Mouse (Mus musculus) embryonic facial prominence, embryonic 11.5 days (tissue): ENCODE measurements around the gene Krt13. TPM values are rescaled to one million over a fixed set of nuclear protein-coding genes. Genes with fewer than 3 reads are reported as not detected.

Source experiments
- ATAC-seq: fragments of 200-750 bp; cut with Nextera tagmentation; replicated peaks from 2 replicates; pipeline ENCODE4 v1.8.0; 2017; ENCODE audit warnings: low read depth; ENCODE audit not compliant: insufficient number of reproducible peaks, low FRiP score, low TSS enrichment
- DNase-seq: peaks from one replicate; pipeline ENCODE4 v3.0.0-alpha.2; 2015; ENCODE audit warnings: low spot score
- H3K27ac ChIP-seq: fragments of 300-500 bp; sonication (generic); replicated peaks from 2 replicates; pipeline ENCODE4 v1.5.1; 2014; ENCODE audit warnings: mild to moderate bottlenecking, low read depth, low read length, control low read depth
- H3K27me3 ChIP-seq: fragments of 300-500 bp; sonication (generic); 2 replicates; pipeline ENCODE4 v1.6.1; 2014; ENCODE audit warnings: mild to moderate bottlenecking, low read length, moderate library complexity, mixed read lengths; ENCODE audit not compliant: control insufficient read depth, insufficient read depth
- H3K36me3 ChIP-seq: fragments of 300-500 bp; sonication (generic); replicated peaks from 2 replicates; pipeline ENCODE4 v1.6.1; 2014; ENCODE audit warnings: low read depth, mild to moderate bottlenecking, low read length, moderate library complexity, mixed read lengths; ENCODE audit not compliant: control insufficient read depth, insufficient read depth
- H3K4me1 ChIP-seq: fragments of 300-500 bp; sonication (generic); 2 replicates; pipeline ENCODE4 v1.6.1; 2014; ENCODE audit warnings: low read length, mixed read lengths; ENCODE audit not compliant: control insufficient read depth, insufficient read depth
- H3K4me2 ChIP-seq: fragments of 300-500 bp; sonication (generic); 2 replicates; pipeline ENCODE4 v1.6.1; 2014; ENCODE audit warnings: low read depth, mild to moderate bottlenecking, control low read depth, low read length, moderate library complexity
- H3K4me3 ChIP-seq: fragments of 300-500 bp; sonication (generic); 2 replicates; pipeline ENCODE4 v1.5.1; 2014; ENCODE audit warnings: low read depth, low read length, control low read depth
- H3K9ac ChIP-seq: fragments of 300-500 bp; sonication (generic); replicated peaks from 2 replicates; pipeline ENCODE4 v1.6.1; 2014; ENCODE audit warnings: mild to moderate bottlenecking, control low read depth, low read length
- H3K9me3 ChIP-seq: fragments of 300-500 bp; sonication (generic); replicated peaks from 2 replicates; pipeline ENCODE4 v1.6.1; 2016; ENCODE audit warnings: mild to moderate bottlenecking, low read length, inconsistent platforms, mixed read lengths; ENCODE audit not compliant: control insufficient read depth
- WGBS: fragments of 180-500 bp; shearing (Covaris S2); extraction: QIAGEN DNeasy Blood & Tissue Kit; methylation state at CpG from one replicate; pipeline ENCODE4 v1.1.7; 2014; 5-methylcytosine and 5-hydroxymethylcytosine counted together
- polyA plus RNA-seq: library from polyadenylated mRNA; unstranded; fragments of >200 nt; fragmentation: Nextera tagmentation; extraction: Ambion mirVana; gene quantifications from 2 replicates; pipeline ENCODE4 v1.2.1, GENCODE M21; 2014

Gene Krt13
- polyA plus RNA-seq, 1 experiment from 2014 or later, result not detected

DNA sequence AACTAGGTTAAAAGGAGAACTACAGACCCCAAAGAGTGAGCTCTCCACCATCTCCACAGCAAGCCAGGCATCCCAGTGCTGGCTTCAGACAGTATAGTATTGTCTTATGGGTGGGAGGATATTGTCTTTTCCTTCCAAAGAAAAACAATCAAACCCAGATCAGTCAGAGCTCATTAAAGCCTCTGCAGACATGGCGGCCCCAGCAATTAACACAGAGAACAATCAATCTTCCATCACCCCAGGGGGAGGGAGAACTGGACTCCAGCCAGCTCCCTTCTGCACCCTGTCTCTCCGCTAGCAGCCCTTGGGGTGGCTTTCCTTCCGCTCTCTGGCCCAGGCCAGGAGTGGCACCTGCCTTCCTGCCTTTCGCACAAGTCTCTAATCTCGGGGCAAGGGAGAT is 16.3 kb upstream of the Krt13 start:
- Histone ChIP-seq H3K4me1 (no peaks in the 10 kb centered on the region; the same call in 1 of the 2 replicates), H3K4me3 (no peak overlapping the region), H3K27ac (no peak overlapping the region), H3K36me3 (no peaks in the 10 kb centered on the region), H3K9ac (no peak overlapping the region), H3K9me3 (no peaks in the 10 kb centered on the region), H3K27me3 (no peaks in the 10 kb centered on the region), H3K4me2 (no peak overlapping the region)
- 42% methylated on average over 5 of the region's 5 CpGs for WGBS
- DNase-seq (no peak), ATAC-seq (no peak)

- no peak overlapping the region for H3K27ac ChIP-seq
Observed at GRCm38 (mm10) chr11:100136559-100136958, 15.2 kb upstream of the Krt13 start.

GRCm38 (mm10) chr11:100135731-100136130 is 14.4 kb upstream of the Krt13 start, which contains the start of gene Krt15:
Gene Krt15 (minus strand): TSS chr11:100135928.
- Histone ChIP-seq H3K36me3 (no peaks in the 10 kb centered on the region), H3K9me3 (no peaks in the 10 kb centered on the region), H3K9ac (no peak within 1 kb of the TSS), H3K4me1 (no peaks in the 10 kb centered on the region; the same call in 1 of the 2 replicates), H3K27me3 (no peaks in the 10 kb centered on the region), H3K4me3 (no peak within 1 kb of the TSS), H3K4me2 (no peak within 1 kb of the TSS), H3K27ac (no peak within 1 kb of the TSS)
- no peak for DNase-seq
- ATAC-seq, result no peak
- WGBS, result 57% methylated on average over 7 of the region's 7 CpGs

More at GRCm38 (mm10) chr11:100136559-100136958, 15.2 kb upstream of the Krt13 start:
- H3K4me1 ChIP-seq, result no peaks in the 10 kb centered on the region; the same call in 1 of the 2 replicates
- H3K9me3 ChIP-seq, result no peaks in the 10 kb centered on the region
- H3K9ac ChIP-seq, result no peak overlapping the region
- no peak overlapping the region for H3K4me2 ChIP-seq
- H3K36me3 ChIP-seq, result no peaks in the 10 kb centered on the region
- WGBS, result 52% methylated on average over 5 of the region's 5 CpGs
- ATAC-seq (no peak), DNase-seq (no peak)
- no peak overlapping the region for H3K4me3 ChIP-seq
- H3K27me3 ChIP-seq, result no peaks in the 10 kb centered on the region

DNA sequence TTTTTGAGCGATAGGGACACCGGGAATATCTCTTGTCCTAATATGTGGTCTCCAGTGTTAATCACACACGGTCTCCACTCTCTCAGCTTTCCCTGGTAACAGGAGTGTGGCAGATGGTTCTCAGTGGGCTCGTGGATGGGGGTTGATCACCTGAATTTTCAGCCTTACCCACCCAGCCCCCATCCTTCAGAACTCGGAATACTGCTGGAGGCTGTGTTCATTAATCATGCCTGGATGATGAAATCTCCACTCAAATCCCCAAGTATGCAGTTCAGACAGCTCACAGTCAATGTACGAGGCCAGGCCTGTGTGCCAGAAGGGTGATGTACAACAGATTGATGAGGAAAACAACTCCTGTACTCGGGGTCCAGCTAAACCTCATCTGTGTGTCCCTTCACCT is 3.5 kb upstream of the Krt13 start:
- no peak for DNase-seq
- ATAC-seq, result no peak
- Histone ChIP-seq H3K4me3 (no peak overlapping the region), H3K27me3 (no peaks in the 10 kb centered on the region), H3K4me1 (no peaks in the 10 kb centered on the region), H3K27ac (no peak overlapping the region), H3K9ac (no peak overlapping the region), H3K9me3 (no peaks in the 10 kb centered on the region), H3K36me3 (no peaks in the 10 kb centered on the region), H3K4me2 (no peak overlapping the region)
- WGBS, result 87% methylated on average over 7 of the region's 7 CpGs

DNA sequence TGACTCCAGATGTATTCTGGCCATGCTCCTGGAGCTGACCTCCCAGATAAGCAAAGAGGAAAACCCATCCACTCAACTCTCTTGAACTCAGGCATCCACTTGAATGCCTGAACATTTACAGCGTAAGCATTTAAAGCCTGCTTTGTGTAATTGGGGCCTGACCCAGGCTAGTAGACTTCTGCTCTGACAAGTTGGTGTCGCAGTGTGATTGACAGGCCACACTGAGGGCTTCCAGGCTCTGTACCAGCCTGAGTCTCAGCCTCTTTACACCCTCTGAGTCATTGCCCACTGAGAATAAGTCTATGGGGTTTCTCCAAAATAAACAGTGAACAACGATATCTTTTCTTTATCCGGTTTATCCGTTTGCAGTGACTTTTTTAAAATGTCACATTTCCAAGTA is 1.0 kb downstream of the Krt13 start:
- Histone ChIP-seq H3K4me3 (no peak overlapping the region), H3K27ac (no peak overlapping the region), H3K4me2 (no peak overlapping the region), H3K9ac (no peak overlapping the region), H3K36me3 (no peaks in the 10 kb centered on the region), H3K27me3 (no peaks in the 10 kb centered on the region), H3K9me3 (no peaks in the 10 kb centered on the region), H3K4me1 (no peaks in the 10 kb centered on the region)
- no peak for ATAC-seq
- no peak for DNase-seq
- WGBS, result 84% methylated on average over 5 of the region's 5 CpGs

- no peaks in the 10 kb centered on the region for H3K36me3 ChIP-seq
- H3K4me3 ChIP-seq, result no peak overlapping the region
- no peak overlapping the region for H3K9ac ChIP-seq
- H3K27me3 ChIP-seq, result no peaks in the 10 kb centered on the region
- H3K27ac ChIP-seq, result no peak overlapping the region
- no peaks in the 10 kb centered on the region for H3K9me3 ChIP-seq
- ATAC-seq (no peak), DNase-seq (no peak)
- no peak overlapping the region for H3K4me2 ChIP-seq
- WGBS, result 71% methylated on average over 2 of the region's 2 CpGs
- no peaks in the 10 kb centered on the region for H3K4me1 ChIP-seq
Observed at GRCm38 (mm10) chr11:100113742-100114029, 7.7 kb downstream of the Krt13 start.

DNA sequence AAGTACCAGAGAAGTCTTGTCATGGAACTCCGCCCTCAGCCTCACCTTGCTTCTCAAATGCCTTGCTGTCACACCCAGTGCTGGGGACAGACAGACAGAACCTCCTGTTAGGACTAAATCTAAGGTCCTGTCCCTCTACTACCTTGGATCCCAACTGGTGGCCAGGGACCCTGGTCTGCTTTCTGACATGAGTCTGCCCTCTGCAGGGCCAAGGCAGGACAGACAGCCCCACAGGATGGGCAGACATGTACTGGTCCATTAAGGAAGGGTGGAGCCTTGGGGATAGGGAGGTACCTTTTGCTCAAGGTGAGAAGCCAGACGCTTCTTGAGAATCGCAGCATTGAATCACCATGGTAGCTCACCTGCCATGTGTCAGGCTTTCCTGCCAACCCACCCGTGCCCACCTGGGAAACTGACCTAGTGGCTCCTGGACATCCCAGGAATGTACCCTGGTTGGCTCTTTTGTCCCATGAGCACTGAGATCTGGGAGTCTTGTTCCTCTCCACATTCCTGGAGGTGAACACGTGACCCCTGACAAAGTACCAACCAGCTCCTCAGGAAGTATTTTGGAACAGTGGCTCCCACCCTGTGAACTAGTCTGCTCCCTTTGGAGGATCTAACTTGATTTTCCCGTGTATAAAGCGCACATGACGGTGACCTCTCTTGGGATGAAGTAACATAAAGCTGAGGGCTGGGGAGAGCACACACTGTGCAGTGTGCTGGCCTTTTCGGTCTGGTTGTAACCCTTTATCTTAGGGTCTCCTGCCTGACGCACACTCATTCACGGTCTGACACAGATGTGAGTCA is 8.2 kb downstream of the Krt13 start:
- ATAC-seq (no peak), DNase-seq (no peak)
- Histone ChIP-seq H3K4me3 (no peak overlapping the region), H3K9ac (no peak overlapping the region), H3K27ac (no peak overlapping the region), H3K9me3 (no peaks in the 10 kb centered on the region), H3K27me3 (no peaks in the 10 kb centered on the region), H3K36me3 (no peaks in the 10 kb centered on the region), H3K4me2 (no peak overlapping the region), H3K4me1 (no peaks in the 10 kb centered on the region)
- 74% methylated on average over 11 of the region's 11 CpGs for WGBS

- Histone ChIP-seq H3K27me3 (no peaks in the 10 kb centered on the region), H3K4me2 (no peak within 1 kb of the TSS), H3K36me3 (no peaks in the 10 kb centered on the region), H3K27ac (no peak within 1 kb of the TSS), H3K4me3 (no peak within 1 kb of the TSS), H3K4me1 (no peaks in the 10 kb centered on the region), H3K9me3 (no peaks in the 10 kb centered on the region), H3K9ac (no peak within 1 kb of the TSS)
- 88% methylated on average over 6 of the region's 6 CpGs for WGBS
- DNase-seq, result no peak
- no peak for ATAC-seq
Observed at GRCm38 (mm10) chr11:100105576-100106122, 15.7 kb downstream of the Krt13 start, which contains the start of gene Krt36. Gene Krt36 (minus strand): TSS chr11:100105626.
